Mouse (Mus musculus) ES-E14 (cell line): ENCODE results near the gene Rlbp1. TPM values are rescaled to one million over a fixed set of nuclear protein-coding genes. Genes with fewer than 3 reads are reported as not detected.

Experiments
- DNase-seq: peaks from one replicate; pipeline ENCODE4 v3.0.0-alpha.2; 2013; ENCODE audit warnings: low read depth, low spot score
- H3K27ac ChIP-seq: 2 replicates; pipeline ENCODE4 v1.5.1; 2012; ENCODE audit warnings: low read depth, mild to moderate bottlenecking, low read length, moderate library complexity, mixed read lengths; ENCODE audit not compliant: poor library complexity, insufficient read depth, severe bottlenecking
- H3K36me3 ChIP-seq: 2 replicates; pipeline ENCODE4 v1.6.1; 2012; ENCODE audit warnings: mild to moderate bottlenecking, low read length, moderate library complexity, mixed read lengths; ENCODE audit not compliant: control insufficient read depth, poor library complexity, insufficient read depth, severe bottlenecking
- H3K4me1 ChIP-seq, 2 experiments: fragments of 150-350 bp in 1 of 2; sonication (generic) in 1 of 2; 2 replicates each; pipeline ENCODE4 v1.6.1; 2012; ENCODE audit warnings: low read length in 2 of 2, mild to moderate bottlenecking in 1 of 2, mixed read lengths in 1 of 2; ENCODE audit not compliant: control insufficient read depth in 2 of 2, insufficient read depth in 2 of 2, poor library complexity in 1 of 2
- H3K4me3 ChIP-seq, 2 experiments: fragments of 150-350 bp in 1 of 2; sonication (generic) in 1 of 2; 2 replicates each; pipeline ENCODE4 v1.5.1; 2012; ENCODE audit warnings: low read length in 2 of 2, low read depth in 1 of 2, mild to moderate bottlenecking in 1 of 2, mixed read lengths in 1 of 2; ENCODE audit not compliant: insufficient read depth in 1 of 2, poor library complexity in 1 of 2, severe bottlenecking in 1 of 2
- H3K9ac ChIP-seq: 2 replicates; pipeline ENCODE4 v1.6.1; 2012; ENCODE audit warnings: low read depth, mild to moderate bottlenecking, low read length, mixed read lengths; ENCODE audit not compliant: poor library complexity, insufficient read depth, severe bottlenecking
- H3K9me3 ChIP-seq: fragments of 150-350 bp; sonication (generic); 2 replicates; pipeline ENCODE4 v1.6.1; 2012; ENCODE audit warnings: low read depth, mild to moderate bottlenecking, low read length; ENCODE audit not compliant: control insufficient read depth, insufficient read depth
- CHD2 ChIP-seq: IDR thresholded peaks from 2 replicates; pipeline ENCODE4 v1.6.1; 2014; ENCODE audit warnings: mild to moderate bottlenecking, low read depth, low read length, inconsistent platforms
- HCFC1 ChIP-seq: IDR thresholded peaks from 2 replicates; pipeline ENCODE4 v1.6.1; 2012; ENCODE audit warnings: low read length, inconsistent platforms, borderline replicate concordance; ENCODE audit not compliant: insufficient read depth
- MAFK ChIP-seq: IDR thresholded peaks from 2 replicates; pipeline ENCODE4 v1.6.1; 2014; ENCODE audit warnings: mild to moderate bottlenecking, low read depth, low read length, inconsistent platforms; ENCODE audit not compliant: insufficient read depth
- ZC3H11A ChIP-seq: IDR thresholded peaks from 2 replicates; pipeline ENCODE4 v1.6.1; 2012; ENCODE audit warnings: low read depth, mild to moderate bottlenecking, inconsistent platforms, low read length, borderline replicate concordance
- ZNF384 ChIP-seq: IDR thresholded peaks from 2 replicates; pipeline ENCODE4 v1.6.1; 2012; ENCODE audit warnings: low read depth, low read length, inconsistent platforms
- in situ Hi-C, 2 experiments: fragments of 600-800 bp; cut with MboI; formaldehyde crosslinking; loops; one replicate each; pipeline ENCODE4 v1.15.1; 2025; ENCODE audit warnings: low sequenced_read_pairs in 2 of 2, inconsistent platforms in 1 of 2; ENCODE audit not compliant: unreplicated experiment in 2 of 2
- total RNA-seq: library from RNA; depleted of rRNA; stranded (reverse); fragments of 300-350 nt; gene quantifications from 2 replicates; pipeline ENCODE4 v1.2.3, GENCODE M21; 2012; rRNA removed

Gene Rlbp1
- 5.9 and 8.1 TPM in 2 replicates for total RNA-seq

DNA sequence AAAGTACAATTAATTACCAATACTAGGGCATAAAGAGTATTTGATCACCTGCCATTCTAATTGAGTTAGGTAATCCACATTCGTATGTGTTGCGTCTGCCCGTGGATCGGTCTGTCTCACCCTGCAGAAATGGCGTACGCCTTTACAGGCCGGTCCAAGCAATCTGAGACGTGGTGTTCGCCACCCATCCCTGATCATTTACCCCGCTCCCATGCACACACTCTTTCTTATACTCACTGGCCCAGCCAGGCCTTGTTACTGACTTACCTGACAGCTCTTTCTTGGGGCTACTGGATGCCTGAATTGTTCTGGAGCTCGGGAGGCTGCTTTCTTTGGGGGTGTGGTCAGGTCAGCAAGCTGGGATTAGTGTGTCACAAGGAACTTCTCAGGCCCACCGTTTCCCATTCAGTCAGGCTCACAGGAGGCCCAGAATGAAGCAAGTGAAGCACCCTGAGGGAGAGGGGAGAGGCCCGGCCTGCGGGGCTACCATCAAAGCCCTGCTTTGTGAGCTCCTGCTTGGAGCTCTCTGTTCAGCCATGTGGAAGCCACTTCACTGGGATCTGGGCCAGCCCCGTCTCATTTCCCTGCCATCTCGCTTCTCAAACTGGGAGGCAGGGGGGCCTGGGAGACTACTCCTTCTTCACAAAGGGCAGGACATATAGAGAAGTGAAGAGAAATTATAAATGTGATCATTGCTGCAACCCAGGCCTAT, at the start of gene Rlbp1:
Gene Rlbp1, minus strand, starts transcription at position 627 of the 712 bp plus-strand sequence.
- Histone ChIP-seq H3K9ac (peak within 1 kb of the TSS; percentile 54; the same call in 1 of the 2 replicates), H3K4me3 (peak within 1 kb of the TSS; percentile 4 to 45), H3K27ac (peak within 1 kb of the TSS; percentile 55; the same call in 1 of the 2 replicates), H3K36me3 (no peaks in the 10 kb centered on the region), H3K4me1 (peaks cover 17 to 22% of the 10 kb centered on the region in 2 experiments), H3K9me3 (no peaks in the 10 kb centered on the region)
- in situ Hi-C loops = no loop called here
- no peak for DNase-seq
- TF ChIP-seq CHD2 (no peak), HCFC1 (no peak), ZNF384 (no peak), MAFK (no peak), ZC3H11A (no peak)

DNA sequence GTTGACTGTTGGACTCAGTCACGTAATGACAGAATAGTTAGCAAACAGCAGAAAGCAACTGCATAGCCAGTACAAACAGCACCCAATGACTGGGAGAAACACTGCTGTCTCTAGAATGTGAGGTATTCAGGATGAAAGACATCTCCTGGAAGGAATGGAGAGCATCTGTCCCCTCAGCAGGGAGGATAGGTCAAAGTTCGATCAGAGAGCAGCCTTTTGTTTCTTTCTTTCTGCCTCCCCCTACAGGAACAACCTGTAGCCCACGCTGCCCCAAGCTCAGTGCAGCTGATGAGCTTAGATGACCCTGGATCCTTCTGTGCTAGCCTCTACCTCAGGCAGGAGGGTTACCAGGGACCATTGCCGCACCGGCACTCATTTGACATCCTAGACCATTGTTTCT, 41.4 kb upstream of the Rlbp1 start:
- DNase-seq = peak; percentile 49
- Histone ChIP-seq H3K4me3 (no peak overlapping the region), H3K9me3 (no peaks in the 10 kb centered on the region), H3K27ac (peak overlapping the region; percentile 1; the same call in 1 of the 2 replicates), H3K36me3 (peaks cover 44% of the 10 kb centered on the region), H3K9ac (no peak overlapping the region), H3K4me1 (peaks cover 9 to 12% of the 10 kb centered on the region in 2 experiments; a peak in 3 of 4 replicates)
- TF ChIP-seq CHD2 = peak; percentile 67; the same call in 1 of the 2 replicates
- TF ChIP-seq MAFK = 0 out of 2 replicates have a peak, but pooled peaks have one; percentile 4
- no peak for TF ChIP-seq ZC3H11A
- in situ Hi-C loops = no loop called here

DNA sequence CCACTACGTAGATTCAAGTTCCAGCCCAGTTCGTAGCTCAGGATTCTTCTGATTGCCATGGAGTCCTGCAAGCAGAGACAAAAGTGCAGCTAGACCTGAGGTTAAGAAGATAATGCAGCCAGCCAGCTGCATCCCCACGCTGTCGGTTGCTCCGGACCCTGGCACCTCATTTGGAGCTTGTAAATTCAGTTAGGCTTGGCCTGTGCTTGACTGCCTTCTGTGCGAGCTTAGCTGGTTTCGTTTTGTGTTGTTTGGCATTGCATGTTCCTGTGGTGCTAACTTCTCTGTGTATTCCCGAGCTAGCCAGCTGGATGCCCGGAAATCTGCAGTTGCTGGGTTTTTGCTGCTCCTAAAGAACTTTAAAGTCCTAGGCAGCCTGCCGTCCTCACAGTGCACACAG, 39.0 kb upstream of the Rlbp1 start:
- DNase-seq = no peak
- Histone ChIP-seq H3K36me3 (peaks cover 29% of the 10 kb centered on the region), H3K27ac (no peak overlapping the region), H3K4me1 (peaks cover 9 to 12% of the 10 kb centered on the region in 2 experiments; a peak in 3 of 4 replicates), H3K4me3 (no peak overlapping the region), H3K9me3 (no peaks in the 10 kb centered on the region), H3K9ac (no peak overlapping the region)
- no peak for TF ChIP-seq CHD2
- no peak for TF ChIP-seq ZNF384
- no peak for TF ChIP-seq HCFC1
- no peak for TF ChIP-seq MAFK
- no peak for TF ChIP-seq ZC3H11A
- in situ Hi-C loops = no loop called here

DNA sequence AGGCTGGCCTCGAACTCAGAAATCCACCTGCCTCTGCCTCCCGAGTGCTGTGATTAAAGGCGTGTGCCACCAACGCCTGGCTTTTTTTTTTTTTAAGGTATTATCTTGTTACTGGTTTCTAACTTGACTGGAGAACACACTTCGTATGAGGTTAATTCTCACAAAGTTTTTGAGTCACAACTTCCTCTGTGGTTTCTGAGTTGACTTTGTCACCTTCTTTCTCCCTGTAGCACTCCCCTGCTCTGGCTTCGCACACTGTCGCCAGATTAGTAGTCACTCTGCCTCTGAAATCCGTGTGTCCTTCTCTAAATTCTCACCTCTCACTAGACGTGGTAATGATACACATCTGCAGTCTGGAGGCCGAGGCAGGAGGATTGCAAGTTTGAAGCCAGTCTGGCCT, 36.0 kb upstream of the Rlbp1 start:
- TF ChIP-seq MAFK = no peak
- TF ChIP-seq CHD2 = no peak
- no peak for TF ChIP-seq ZNF384
- TF ChIP-seq ZC3H11A = no peak
- TF ChIP-seq HCFC1 = no peak
- Histone ChIP-seq H3K4me1 (peaks cover 5 to 7% of the 10 kb centered on the region in 2 experiments; a peak in 1 of 4 replicates), H3K4me3 (no peak overlapping the region), H3K9ac (no peak overlapping the region), H3K9me3 (no peaks in the 10 kb centered on the region), H3K36me3 (peaks cover 33% of the 10 kb centered on the region), H3K27ac (no peak overlapping the region)
- in situ Hi-C loops = no loop called here
- DNase-seq = no peak

DNA sequence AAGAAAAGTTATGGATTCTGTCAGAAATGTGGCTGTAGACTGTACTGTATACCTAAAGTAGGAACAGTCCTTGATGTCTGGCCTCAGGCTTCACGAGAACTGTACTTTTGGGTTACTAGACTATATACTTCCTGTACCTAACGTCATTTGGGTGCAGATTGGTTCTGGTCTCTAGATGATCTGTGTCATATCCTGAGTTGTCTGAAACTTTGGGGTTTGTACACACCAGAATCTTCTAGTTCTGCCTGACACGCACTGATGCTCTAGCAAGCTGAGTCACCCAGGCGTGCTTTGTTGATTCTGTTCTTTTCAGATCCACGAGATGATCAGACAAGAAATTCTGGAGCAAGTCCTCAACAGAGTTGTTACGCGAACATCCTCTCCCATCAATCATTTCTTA, 33.1 kb upstream of the Rlbp1 start:
- H3K9me3 ChIP-seq = no peaks in the 10 kb centered on the region
- no peak overlapping the region for H3K27ac ChIP-seq
- no peak overlapping the region for H3K9ac ChIP-seq
- in situ Hi-C loops = no loop called here
- no peak for TF ChIP-seq HCFC1
- TF ChIP-seq CHD2 = no peak
- TF ChIP-seq ZC3H11A = no peak
- TF ChIP-seq MAFK = no peak
- no peak for TF ChIP-seq ZNF384
- H3K4me3 ChIP-seq = no peak overlapping the region
- peaks cover 20% of the 10 kb centered on the region for H3K36me3 ChIP-seq
- no peaks in the 10 kb centered on the region for H3K4me1 ChIP-seq
- no peak for DNase-seq
